Mouse (Mus musculus): ENCODE data around the gene Bcor. TPM values are rescaled to one million over a fixed set of nuclear protein-coding genes. Genes with fewer than 3 reads are reported as not detected.

The Bcor gene
- total RNA-seq (2023): 59.8 TPM

DNA sequence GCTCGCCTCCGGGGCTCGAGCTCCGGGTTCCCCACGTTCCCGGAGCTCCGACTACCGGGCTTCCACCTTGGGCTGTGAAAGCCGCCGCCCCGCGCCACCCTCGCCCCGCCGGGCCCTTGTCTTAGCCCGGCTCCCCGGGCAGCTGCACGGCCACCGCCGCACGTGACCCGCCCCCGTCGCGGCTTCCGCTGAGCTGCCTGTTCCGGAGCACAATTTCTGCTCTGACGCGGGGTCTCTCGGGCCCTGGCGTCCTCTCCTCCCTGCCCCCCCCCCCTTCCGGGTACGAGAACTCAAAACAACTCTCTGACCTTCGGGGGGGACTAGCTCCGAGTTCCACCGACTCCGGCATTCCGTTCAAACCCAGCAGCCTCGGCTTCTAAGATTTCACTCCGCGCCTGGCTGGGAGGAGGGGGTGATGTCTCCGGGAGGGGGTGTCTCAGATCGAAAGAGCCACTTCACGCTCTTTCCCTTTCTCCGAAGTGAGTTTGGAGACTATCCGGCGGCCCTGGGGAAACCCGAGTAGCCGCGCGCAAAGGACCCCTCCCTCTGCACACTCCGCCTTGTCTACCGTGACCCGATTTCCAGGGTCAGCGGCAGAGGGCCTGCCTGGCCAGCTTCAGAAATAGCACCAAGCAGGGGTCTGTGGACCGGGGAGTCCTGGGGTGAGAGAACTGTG is at the start of gene Bcor:
TSS of gene Bcor (minus strand) at position 375 of the 676 bp plus-strand sequence.

